In the genomic region with DNA sequence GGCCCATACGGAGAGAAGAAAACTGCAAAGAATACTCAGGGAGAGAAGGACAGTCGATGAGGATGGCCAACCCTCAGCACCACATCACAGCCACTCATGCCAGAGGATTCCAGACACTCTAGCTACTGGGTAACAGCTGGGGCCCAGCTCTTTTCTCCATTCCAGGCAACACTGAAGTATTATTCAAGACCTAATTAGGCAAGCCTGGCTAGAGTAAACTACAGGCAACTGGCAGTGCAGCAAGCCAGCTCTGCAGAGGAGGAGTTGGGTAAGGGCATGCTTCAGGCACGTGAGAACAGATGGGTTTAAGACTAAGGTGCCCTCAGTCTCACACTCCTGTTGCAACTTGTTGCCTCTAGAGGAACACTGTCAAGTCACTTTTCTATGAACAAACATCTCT, we compare ENCODE assay signal across 10 mouse cellular contexts.
A peak's percentile ranks its signal among the peaks of the same experiment; 100 is the strongest.
DNase-seq lines count a peak whose midpoint lies in the region; ATAC-seq and TF ChIP-seq lines count a peak whose summit lies in the region.
"Had no signal": no experiment of that assay in that cellular context is flagged by ENCODE, and none has a peak within 500 bp of the region (broad histone marks: within the 10 kb centered on the region; RNA-seq: fewer than 3 reads in every experiment).

No protein-coding gene starts in this region.

- H3K9me3 ChIP-seq in lung, embryonic 14.5 days (ENCODE audit: low read depth, low read length): no peaks in the 10 kb centered on the region
- H3K9me3 ChIP-seq: hindbrain, embryonic 13.5 days had no signal

- H3K4me1 ChIP-seq in lung, embryonic 14.5 days (ENCODE audit: insufficient read depth): no peaks in the 10 kb centered on the region; the same call in 1 of the 2 replicates

- H3K4me3 ChIP-seq in lung, embryonic 14.5 days (ENCODE audit: low read depth, low read length): no peak overlapping the region
- H3K4me3 ChIP-seq: hindbrain, embryonic 13.5 days had no signal

- H3K27me3 ChIP-seq in lung, embryonic 14.5 days (ENCODE audit: insufficient read depth, low read length): no peaks in the 10 kb centered on the region
- H3K27me3 ChIP-seq: hindbrain, embryonic 13.5 days had no signal

- H3K36me3 ChIP-seq in lung, embryonic 14.5 days (ENCODE audit: insufficient read depth): no peaks in the 10 kb centered on the region
- H3K36me3 ChIP-seq: hindbrain, embryonic 13.5 days had no signal

- ATAC-seq in lung, embryonic 14.5 days (ENCODE audit: insufficient read depth): 0 out of 2 replicates have a peak, but pooled peaks have one; percentile 24

- no peak overlapping the region for H3K9ac ChIP-seq in lung, embryonic 14.5 days
- H3K9ac ChIP-seq: hindbrain, embryonic 13.5 days; liver, embryonic 14.5 days had no signal

- no peak for TF ChIP-seq CTCF in lung, embryonic 14.5 days (IDR thresholded peaks at IDR 0.05; ENCODE audit: low read depth)

- DNase-seq in adrenal gland, postnatal 25 days: peak; percentile 28
- no peak for DNase-seq in adrenal gland, postnatal 4 days (ENCODE audit: low spot score in 2 of 2)
- DNase-seq in kidney, adult 11 months: peak; percentile 32
- no peak for DNase-seq in kidney, postnatal 25 days
- DNase-seq in MN1 (ENCODE audit: low spot score): peak; percentile 45
- peak; percentile 64 for DNase-seq in lung, embryonic 14.5 days
- no peak for DNase-seq in cerebellum, postnatal 36 days
- DNase-seq in thymus, postnatal 4 days: no peak

- H3K27ac ChIP-seq in lung, embryonic 14.5 days (ENCODE audit: low read depth): no peak overlapping the region
- H3K27ac ChIP-seq: hindbrain, embryonic 13.5 days; liver, embryonic 14.5 days had no signal

- H3K4me2 ChIP-seq in lung, embryonic 14.5 days: no peak overlapping the region
- H3K4me2 ChIP-seq: hindbrain, embryonic 13.5 days had no signal

- 48% methylated on average over 3 of the region's 3 CpGs for WGBS in lung, embryonic 14.5 days

Comparison
In these comparisons a context has a peak if more than half of its experiments do, and no peak if none do; other contexts are left out.
1. DNase-seq: peak in adrenal gland, postnatal 25 days (single experiment), kidney, adult 11 months (single experiment), MN1 (single experiment) and lung, embryonic 14.5 days (single experiment); none in adrenal gland, postnatal 4 days (0 of 2), kidney, postnatal 25 days (0 of 2), cerebellum, postnatal 36 days (0 of 2) and thymus, postnatal 4 days (single experiment).